Mouse (Mus musculus): ENCODE data around the gene Trpm8. TPM values are rescaled to one million over a fixed set of nuclear protein-coding genes. Genes with fewer than 3 reads are reported as not detected.

Trpm8 gene
- polyA plus RNA-seq, 1 experiment from 2014 or later = not detected

- Histone ChIP-seq H3K27ac (no peak overlapping the region), H3K79me2 (ENCODE audit: inconsistent target) (no peaks in the 10 kb centered on the region), H3K36me3 (ENCODE audit: inconsistent target) (peaks cover 75% of the 10 kb centered on the region), H3K4me3 (ENCODE audit: inconsistent target) (no peak overlapping the region)
- WGBS (ENCODE audit: missing documents) = 86% methylated on average over 13 of the region's 13 CpGs
Observed at GRCm38 (mm10) chr1:88266123-88266522, 11.3 kb upstream of the Trpm8 start.

DNA sequence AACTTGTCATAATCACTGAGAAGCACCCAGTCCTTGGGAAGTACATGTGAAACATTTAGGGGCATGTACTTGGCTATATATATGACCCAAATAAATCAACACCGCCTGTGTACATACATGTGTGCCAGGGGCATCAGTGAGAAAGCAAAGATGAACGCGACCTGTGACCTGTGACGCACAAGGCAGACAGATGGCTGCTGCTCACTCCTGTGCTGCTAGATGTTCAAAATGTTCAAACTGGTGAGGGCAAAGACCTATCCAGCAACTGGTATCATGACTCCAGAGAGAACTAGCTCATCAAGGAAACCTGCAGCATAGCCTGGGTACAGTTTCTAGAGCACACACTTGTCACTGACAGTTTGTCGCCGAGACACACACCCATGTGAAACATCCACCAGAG, 10.0 kb upstream of the Trpm8 start:
- Histone ChIP-seq H3K36me3 (ENCODE audit: inconsistent target) (peaks cover 75% of the 10 kb centered on the region), H3K79me2 (ENCODE audit: inconsistent target) (no peaks in the 10 kb centered on the region), H3K4me3 (ENCODE audit: inconsistent target) (no peak overlapping the region), H3K27ac (no peak overlapping the region)
- 95% methylated on average over 6 of the region's 6 CpGs for WGBS (ENCODE audit: missing documents)

DNA sequence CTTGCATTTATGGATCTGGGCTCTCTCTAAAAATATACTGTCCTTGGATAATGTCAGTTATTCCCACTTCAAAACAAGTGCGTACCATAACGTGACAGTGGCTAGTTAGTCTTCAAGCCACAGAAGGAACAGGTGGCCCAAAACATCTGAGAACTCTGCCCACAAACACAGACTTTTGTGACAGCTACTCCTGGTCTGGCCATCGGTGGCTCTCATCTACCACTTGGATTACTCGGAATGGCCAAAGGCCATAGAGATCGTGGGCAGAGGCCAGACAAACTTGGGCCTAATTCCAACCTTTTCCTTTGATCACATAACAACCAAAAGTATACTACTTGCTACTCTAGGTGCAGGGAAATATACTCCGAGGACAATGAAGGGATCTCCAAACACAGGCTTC, 9.4 kb upstream of the Trpm8 start:
- Histone ChIP-seq H3K27ac (no peak overlapping the region), H3K79me2 (ENCODE audit: inconsistent target) (no peaks in the 10 kb centered on the region), H3K4me3 (ENCODE audit: inconsistent target) (no peak overlapping the region), H3K36me3 (ENCODE audit: inconsistent target) (peaks cover 75% of the 10 kb centered on the region)
- WGBS (ENCODE audit: missing documents) = 85% methylated on average over 6 of the region's 6 CpGs

GRCm38 (mm10) chr1:88269539-88270309, 7.7 kb upstream of the Trpm8 start:
- WGBS (ENCODE audit: missing documents) = 89% methylated on average over 12 of the region's 12 CpGs
- Histone ChIP-seq H3K27ac (no peak overlapping the region), H3K36me3 (ENCODE audit: inconsistent target) (peaks cover 64% of the 10 kb centered on the region), H3K79me2 (ENCODE audit: inconsistent target) (peaks cover 16% of the 10 kb centered on the region), H3K4me3 (ENCODE audit: inconsistent target) (no peak overlapping the region)

DNA sequence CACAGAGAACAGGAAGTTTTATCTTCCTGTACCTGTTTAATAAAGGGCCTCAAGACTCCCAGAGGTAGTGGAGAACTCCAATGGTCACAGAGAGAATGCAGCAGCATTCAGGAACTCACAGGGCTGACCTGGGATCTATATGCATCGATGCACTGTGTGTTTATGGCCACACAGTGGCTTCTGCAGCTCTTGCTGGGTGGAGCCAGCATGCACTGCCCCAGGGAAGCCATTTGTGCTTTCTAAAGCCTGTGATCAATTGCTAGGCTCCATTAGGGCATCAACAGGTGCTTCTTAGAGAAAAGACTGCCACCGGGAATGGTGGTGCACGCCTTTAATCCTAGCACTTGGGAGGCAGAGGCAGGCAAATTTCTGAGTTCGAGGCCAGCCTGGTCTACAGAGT, 4.6 kb upstream of the Trpm8 start:
- peaks cover 33% of the 10 kb centered on the region for H3K36me3 ChIP-seq (ENCODE audit: inconsistent target)
- no peak overlapping the region for H3K27ac ChIP-seq
- 64% methylated on average over 4 of the region's 4 CpGs for WGBS (ENCODE audit: missing documents)
- no peak overlapping the region for H3K4me3 ChIP-seq (ENCODE audit: inconsistent target)
- H3K79me2 ChIP-seq (ENCODE audit: inconsistent target) = peaks cover 40% of the 10 kb centered on the region

DNA sequence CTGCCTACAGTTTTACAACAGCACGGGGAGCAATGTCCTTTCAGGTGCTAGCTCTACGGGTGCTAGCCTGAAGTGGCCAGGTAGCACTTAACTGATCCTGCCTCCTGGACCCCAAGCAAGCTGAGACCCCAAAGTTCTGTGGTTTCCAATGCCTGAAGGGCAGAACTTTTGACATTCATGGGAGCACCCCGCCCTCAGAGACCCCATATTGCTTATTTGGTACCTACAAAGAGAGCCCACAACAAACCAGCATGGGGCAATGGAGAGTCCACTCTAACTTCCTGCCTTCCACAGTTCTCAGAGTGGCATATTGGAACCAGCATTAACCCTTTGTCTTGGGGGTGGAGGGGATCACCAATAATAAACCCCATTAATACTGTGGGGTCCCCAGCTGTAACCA, 4.1 kb upstream of the Trpm8 start:
- no peak overlapping the region for H3K4me3 ChIP-seq (ENCODE audit: inconsistent target)
- peaks cover 28% of the 10 kb centered on the region for H3K36me3 ChIP-seq (ENCODE audit: inconsistent target)
- 94% methylated on average over 3 of the region's 3 CpGs for WGBS (ENCODE audit: missing documents)
- H3K27ac ChIP-seq = no peak overlapping the region
- H3K79me2 ChIP-seq (ENCODE audit: inconsistent target) = peaks cover 40% of the 10 kb centered on the region

DNA sequence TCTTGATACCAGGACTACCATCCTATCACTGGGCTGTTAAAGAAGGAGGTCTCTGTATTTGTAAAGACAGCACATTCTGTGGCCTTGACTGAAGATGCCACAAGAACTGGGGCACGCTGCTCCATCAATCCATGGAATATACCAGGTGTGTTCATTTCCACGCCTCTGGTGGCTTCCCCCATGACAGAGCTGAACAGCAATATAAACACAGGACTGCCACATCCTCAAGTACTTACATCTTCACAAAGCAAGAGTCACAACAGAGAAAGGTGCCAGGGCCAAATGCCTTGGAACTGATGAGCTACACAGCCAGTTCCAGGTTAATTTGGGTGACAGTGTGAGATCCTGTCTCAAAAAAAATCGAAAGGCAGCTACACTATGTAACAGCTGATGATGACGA, 3.6 kb upstream of the Trpm8 start:
- H3K36me3 ChIP-seq (ENCODE audit: inconsistent target) = peaks cover 23% of the 10 kb centered on the region
- WGBS (ENCODE audit: missing documents) = 83% methylated on average over 4 of the region's 4 CpGs

GRCm38 (mm10) chr1:88274371-88275077, 2.9 kb upstream of the Trpm8 start:
- Histone ChIP-seq H3K27ac (no peak overlapping the region), H3K4me3 (ENCODE audit: inconsistent target) (no peak overlapping the region), H3K79me2 (ENCODE audit: inconsistent target) (peaks cover 40% of the 10 kb centered on the region), H3K36me3 (ENCODE audit: inconsistent target) (peaks cover 17% of the 10 kb centered on the region)
- WGBS (ENCODE audit: missing documents) = 76% methylated on average over 11 of the region's 11 CpGs

More for the DNA sequence above, 3.6 kb upstream of the Trpm8 start:
- Histone ChIP-seq H3K79me2 (ENCODE audit: inconsistent target) (peaks cover 40% of the 10 kb centered on the region), H3K4me3 (ENCODE audit: inconsistent target) (no peak overlapping the region), H3K27ac (no peak overlapping the region)

DNA sequence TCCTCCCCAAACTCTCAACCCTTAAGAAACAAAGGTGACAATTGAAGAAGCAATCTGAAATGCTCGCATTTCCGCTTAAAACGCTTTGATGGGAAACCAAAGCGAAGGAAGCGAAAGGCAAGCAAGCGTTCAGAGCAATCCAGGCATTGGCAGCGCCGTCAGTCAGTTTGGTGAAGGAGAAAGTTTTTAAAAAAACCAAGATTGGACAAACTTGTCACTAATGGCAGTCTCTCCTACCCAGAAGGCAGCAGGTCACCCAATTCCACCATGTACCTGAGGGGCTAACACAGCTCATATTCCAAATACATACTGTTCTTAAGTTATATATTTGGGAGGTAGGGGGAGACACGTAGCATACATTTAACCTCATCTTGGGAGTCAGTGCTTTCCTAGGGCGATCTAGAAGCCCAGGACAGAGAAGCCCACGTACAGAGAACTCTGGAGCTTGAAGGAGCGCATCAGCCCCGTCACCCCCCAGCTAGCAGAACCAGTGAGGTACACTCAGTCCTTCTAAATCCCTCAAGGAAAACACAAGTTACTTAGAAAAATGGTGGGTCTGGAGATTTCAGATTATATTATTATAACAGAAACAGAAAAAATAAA, 2.3 kb upstream of the Trpm8 start:
- WGBS (ENCODE audit: missing documents) = 70% methylated on average over 13 of the region's 13 CpGs
- Histone ChIP-seq H3K4me3 (ENCODE audit: inconsistent target) (no peak overlapping the region), H3K36me3 (ENCODE audit: inconsistent target) (peaks cover 11% of the 10 kb centered on the region; the same call in 1 of the 2 replicates), H3K27ac (no peak overlapping the region), H3K79me2 (ENCODE audit: inconsistent target) (peaks cover 40% of the 10 kb centered on the region)

DNA sequence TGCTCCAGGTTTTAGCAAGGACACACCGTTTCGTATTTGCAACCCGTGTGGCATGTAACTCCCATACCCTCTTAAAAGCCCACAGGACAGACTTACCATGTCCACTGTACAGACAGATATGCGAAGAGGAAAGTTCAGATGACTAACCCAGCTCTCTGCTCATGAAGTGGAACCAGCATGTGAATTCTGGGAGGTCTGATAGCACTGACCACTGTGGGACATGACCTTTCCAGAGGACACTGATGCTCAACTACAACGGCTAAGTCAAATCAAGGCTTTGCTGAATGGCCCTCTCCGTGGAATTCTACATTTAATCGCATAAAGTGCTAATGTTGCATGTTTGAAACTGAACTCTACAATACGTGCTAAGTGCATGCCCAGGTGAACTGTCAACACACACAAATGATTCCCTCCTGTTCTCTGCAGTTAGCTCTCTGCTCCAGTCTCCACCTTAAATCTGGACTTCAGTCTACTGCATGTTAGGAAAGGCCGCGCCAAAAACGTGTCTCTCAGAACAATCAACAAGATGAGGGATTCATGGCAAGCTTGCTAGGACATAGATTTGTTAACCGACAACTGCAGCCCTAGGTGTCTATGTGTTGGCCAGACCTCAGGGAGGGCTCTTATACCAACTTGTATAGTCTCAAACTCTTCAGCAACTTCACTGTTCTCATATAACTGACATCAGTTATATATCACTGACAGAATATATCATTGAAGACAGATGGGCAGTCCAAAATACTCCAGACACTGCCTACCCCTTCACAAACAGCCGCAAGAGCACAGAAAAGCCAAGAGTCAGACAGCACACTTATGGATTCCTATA, 1.6 kb upstream of the Trpm8 start:
- WGBS (ENCODE audit: missing documents) = 71% methylated on average over 13 of the region's 13 CpGs
- Histone ChIP-seq H3K79me2 (ENCODE audit: inconsistent target) (peaks cover 40% of the 10 kb centered on the region), H3K4me3 (ENCODE audit: inconsistent target) (peak overlapping the region; percentile 56), H3K27ac (peak overlapping the region; percentile 61), H3K36me3 (ENCODE audit: inconsistent target) (peaks cover 11% of the 10 kb centered on the region; the same call in 1 of the 2 replicates)

DNA sequence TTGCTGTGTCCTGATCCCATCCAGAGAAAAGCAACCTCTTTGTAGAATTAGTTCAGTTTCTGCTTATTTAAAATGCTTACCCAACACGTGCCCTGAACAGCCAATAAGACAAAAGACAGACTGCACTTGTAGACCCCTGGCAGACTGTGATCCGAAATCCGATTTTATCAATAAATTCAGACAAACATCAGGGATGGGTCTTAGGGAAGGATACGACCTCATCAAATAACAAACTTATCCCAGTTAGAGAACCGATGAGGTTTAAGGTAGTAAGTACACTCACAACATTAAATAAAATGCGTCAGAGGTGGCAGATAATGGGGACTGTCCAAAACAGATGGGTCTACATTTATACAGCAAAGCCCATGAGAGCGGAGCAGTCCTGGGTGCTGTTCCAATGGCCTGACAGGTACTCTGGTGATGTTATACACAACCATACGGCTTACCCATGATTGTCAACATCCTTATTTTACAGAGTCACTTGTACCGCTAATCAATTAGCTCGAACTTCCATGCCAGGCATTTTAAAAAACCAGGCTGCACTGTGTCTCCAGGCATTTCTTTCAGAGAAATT, 850 bp upstream of the Trpm8 start:
- Histone ChIP-seq H3K4me3 (ENCODE audit: inconsistent target) (peak overlapping the region; percentile 56), H3K79me2 (ENCODE audit: inconsistent target) (peaks cover 40% of the 10 kb centered on the region), H3K27ac (peak overlapping the region; percentile 61), H3K36me3 (ENCODE audit: inconsistent target) (peaks cover 11% of the 10 kb centered on the region; the same call in 1 of the 2 replicates)
- WGBS (ENCODE audit: missing documents) = 19% methylated on average over 10 of the region's 10 CpGs

DNA sequence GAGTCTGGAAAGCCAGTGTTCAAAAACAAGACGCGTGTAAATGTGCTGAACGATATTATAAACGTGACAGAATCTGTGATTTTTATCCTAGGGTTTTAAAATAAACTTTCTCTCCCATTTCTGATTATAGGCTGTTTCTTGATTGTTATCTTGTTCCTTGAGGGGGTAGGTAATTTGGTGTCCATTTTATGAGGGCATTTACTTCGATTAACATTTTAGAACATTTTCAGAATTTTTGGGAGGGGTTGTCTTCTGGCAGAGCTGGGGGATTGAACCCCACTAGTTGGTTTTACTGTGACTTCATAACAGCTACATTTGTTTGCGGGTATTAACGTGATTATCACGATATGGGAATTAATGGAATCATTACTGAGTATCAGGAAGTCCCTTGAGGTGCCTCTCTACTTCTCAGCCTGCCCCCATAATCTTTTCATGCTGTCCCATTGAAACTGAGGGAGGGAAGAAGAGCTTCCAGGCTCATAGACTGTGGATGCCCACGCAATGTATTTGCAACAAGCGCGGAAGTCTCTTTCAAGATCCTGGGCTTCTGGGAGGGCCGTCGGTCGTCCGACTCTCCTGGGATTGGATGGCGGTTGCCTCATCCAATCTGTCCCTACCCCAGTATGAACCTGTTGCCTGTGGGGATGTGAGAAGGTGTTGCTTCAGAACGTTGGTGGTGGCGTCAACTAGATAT, 504 bp downstream of the Trpm8 start:
- H3K79me2 ChIP-seq (ENCODE audit: inconsistent target) = peaks cover 40% of the 10 kb centered on the region
- 63% methylated on average over 18 of the region's 18 CpGs for WGBS (ENCODE audit: missing documents)

GRCm38 (mm10) chr1:88279111-88280005, 1.9 kb downstream of the Trpm8 start:
- H3K79me2 ChIP-seq (ENCODE audit: inconsistent target) = peaks cover 27% of the 10 kb centered on the region
- H3K27ac ChIP-seq = no peak overlapping the region
- no peak overlapping the region for H3K4me3 ChIP-seq (ENCODE audit: inconsistent target)
- H3K36me3 ChIP-seq (ENCODE audit: inconsistent target) = peaks cover 4% of the 10 kb centered on the region; the same call in 1 of the 2 replicates
- WGBS (ENCODE audit: missing documents) = 51% methylated on average over 9 of the region's 9 CpGs

More for the DNA sequence above, 504 bp downstream of the Trpm8 start:
- Histone ChIP-seq H3K4me3 (ENCODE audit: inconsistent target) (peak overlapping the region; percentile 56), H3K36me3 (ENCODE audit: inconsistent target) (peaks cover 7% of the 10 kb centered on the region; the same call in 1 of the 2 replicates), H3K27ac (peak overlapping the region; percentile 61)
